Mouse (Mus musculus) intestine, postnatal 0 days (tissue): ENCODE data around the gene Sema6d. TPM values are rescaled to one million over a fixed set of nuclear protein-coding genes. Genes with fewer than 3 reads are reported as not detected.

Experiments
- ATAC-seq: fragments of 200-750 bp; cut with Nextera tagmentation; 2 replicates; pipeline ENCODE4 v1.8.0; 2017; ENCODE audit warnings: mild to moderate bottlenecking, moderate TSS enrichment, moderate library complexity
- H3K27ac ChIP-seq: fragments of 300-500 bp; sonication (generic); 2 replicates; pipeline ENCODE4 v1.5.1; 2014; ENCODE audit warnings: mild to moderate bottlenecking, low read depth, low read length, moderate library complexity
- H3K27me3 ChIP-seq: fragments of 300-500 bp; sonication (generic); replicated peaks from 2 replicates; pipeline ENCODE4 v1.6.1; 2014; ENCODE audit warnings: low read length, mixed read lengths; ENCODE audit not compliant: control insufficient read depth, insufficient read depth
- H3K36me3 ChIP-seq: fragments of 300-500 bp; sonication (generic); 2 replicates; pipeline ENCODE4 v1.6.1; 2014; ENCODE audit warnings: mild to moderate bottlenecking, moderate library complexity; ENCODE audit not compliant: control insufficient read depth, insufficient read depth
- H3K4me1 ChIP-seq: fragments of 300-500 bp; sonication (generic); replicated peaks from 2 replicates; pipeline ENCODE4 v1.6.1; 2014; ENCODE audit warnings: antibody characterized with exemption, low read length, mixed read lengths; ENCODE audit not compliant: control insufficient read depth, insufficient read depth
- H3K4me2 ChIP-seq: fragments of 300-500 bp; sonication (generic); replicated peaks from 2 replicates; pipeline ENCODE4 v1.6.1; 2014; ENCODE audit warnings: low read depth, mild to moderate bottlenecking, moderate library complexity
- H3K4me3 ChIP-seq: fragments of 300-500 bp; sonication (generic); 2 replicates; pipeline ENCODE4 v1.5.1; 2014; ENCODE audit warnings: low read depth, low read length
- H3K9ac ChIP-seq: fragments of 300-500 bp; sonication (generic); 2 replicates; pipeline ENCODE4 v1.6.1; 2014; ENCODE audit warnings: mild to moderate bottlenecking, low read depth, low read length
- H3K9me3 ChIP-seq: fragments of 300-500 bp; sonication (generic); 2 replicates; pipeline ENCODE4 v1.6.1; 2016; ENCODE audit warnings: mixed run types; ENCODE audit not compliant: control insufficient read depth
- CTCF ChIP-seq: sonication (generic); IDR thresholded peaks from 2 replicates; pipeline ENCODE4 v1.5.1; 2016; ENCODE audit warnings: low read depth, mild to moderate bottlenecking, control low read depth, antibody characterized with exemption, moderate library complexity
- WGBS: fragments of 180-500 bp; shearing (Covaris S2); extraction: QIAGEN DNeasy Blood & Tissue Kit; methylation state at CpG from one replicate; pipeline ENCODE4 v1.1.7; 2014; 5-methylcytosine and 5-hydroxymethylcytosine counted together
- polyA plus RNA-seq: library from polyadenylated mRNA; unstranded; fragments of >200 nt; fragmentation: Nextera tagmentation; extraction: Ambion mirVana; gene quantifications from 2 replicates; pipeline ENCODE4 v1.2.1, GENCODE M21; 2015

The Sema6d gene
- polyA plus RNA-seq, 1 experiment from 2014 or later: 10.4 TPM

GRCm38 (mm10) chr2:124617440-124617839 is 527.7 kb downstream of the Sema6d start:
- Histone ChIP-seq H3K36me3 (no peaks in the 10 kb centered on the region; the same call in 1 of the 2 replicates), H3K4me3 (no peak overlapping the region), H3K4me2 (no peak overlapping the region), H3K27ac (no peak overlapping the region), H3K9me3 (no peaks in the 10 kb centered on the region), H3K4me1 (peaks cover 23% of the 10 kb centered on the region), H3K27me3 (no peaks in the 10 kb centered on the region), H3K9ac (no peak overlapping the region)
- 58% methylated on average over 9 of the region's 9 CpGs for WGBS
- TF ChIP-seq CTCF: no peak
- no peak for ATAC-seq

GRCm38 (mm10) chr2:124618091-124618490 is 528.3 kb downstream of the Sema6d start:
- Histone ChIP-seq H3K4me2 (no peak overlapping the region), H3K36me3 (no peaks in the 10 kb centered on the region; the same call in 1 of the 2 replicates), H3K4me3 (no peak overlapping the region), H3K9ac (no peak overlapping the region), H3K27me3 (no peaks in the 10 kb centered on the region), H3K4me1 (peaks cover 21% of the 10 kb centered on the region), H3K9me3 (no peaks in the 10 kb centered on the region), H3K27ac (0 out of 2 replicates have a peak overlapping the region, but pooled peaks have one; percentile 31)
- WGBS: 38% methylated on average over 5 of the region's 5 CpGs
- TF ChIP-seq CTCF: no peak
- ATAC-seq: peak; percentile 44

GRCm38 (mm10) chr2:124618526-124619219 is 528.9 kb downstream of the Sema6d start:
- peaks cover 17% of the 10 kb centered on the region; the same call in 1 of the 2 replicates for H3K4me1 ChIP-seq
- H3K27me3 ChIP-seq: no peaks in the 10 kb centered on the region
- TF ChIP-seq CTCF: no peak
- 34% methylated on average over 3 of the region's 3 CpGs for WGBS
- H3K36me3 ChIP-seq: no peaks in the 10 kb centered on the region; the same call in 1 of the 2 replicates
- H3K4me3 ChIP-seq: no peak overlapping the region
- H3K27ac ChIP-seq: no peak overlapping the region
- no peaks in the 10 kb centered on the region for H3K9me3 ChIP-seq
- no peak overlapping the region for H3K4me2 ChIP-seq
- no peak overlapping the region for H3K9ac ChIP-seq
- ATAC-seq: peak; percentile 85

GRCm38 (mm10) chr2:124620470-124620869 is 530.7 kb downstream of the Sema6d start:
- Histone ChIP-seq H3K4me3 (no peak overlapping the region), H3K27ac (no peak overlapping the region), H3K36me3 (no peaks in the 10 kb centered on the region; the same call in 1 of the 2 replicates), H3K4me1 (peaks cover 17% of the 10 kb centered on the region; the same call in 1 of the 2 replicates), H3K9me3 (no peaks in the 10 kb centered on the region), H3K9ac (no peak overlapping the region), H3K4me2 (no peak overlapping the region), H3K27me3 (no peaks in the 10 kb centered on the region)
- 81% methylated on average over 6 of the region's 6 CpGs for WGBS
- TF ChIP-seq CTCF: no peak
- no peak for ATAC-seq

GRCm38 (mm10) chr2:124621972-124622621 is 532.3 kb downstream of the Sema6d start:
- Histone ChIP-seq H3K36me3 (no peaks in the 10 kb centered on the region), H3K4me3 (no peak overlapping the region), H3K27me3 (no peaks in the 10 kb centered on the region), H3K9me3 (no peaks in the 10 kb centered on the region), H3K9ac (no peak overlapping the region), H3K4me2 (no peak overlapping the region), H3K27ac (no peak overlapping the region), H3K4me1 (peaks cover 27% of the 10 kb centered on the region)
- no peak for ATAC-seq
- WGBS: 44% methylated on average over 6 of the region's 6 CpGs
- TF ChIP-seq CTCF: no peak

GRCm38 (mm10) chr2:124624247-124624929 is 534.6 kb downstream of the Sema6d start:
- TF ChIP-seq CTCF: no peak
- Histone ChIP-seq H3K9ac (no peak overlapping the region), H3K4me2 (peak overlapping the region; percentile 25; the same call in 1 of the 2 replicates), H3K4me1 (peaks cover 30% of the 10 kb centered on the region), H3K9me3 (no peaks in the 10 kb centered on the region), H3K36me3 (no peaks in the 10 kb centered on the region; the same call in 1 of the 2 replicates), H3K27me3 (no peaks in the 10 kb centered on the region), H3K4me3 (no peak overlapping the region), H3K27ac (peak overlapping the region; percentile 50)
- 43% methylated on average over 10 of the region's 10 CpGs for WGBS
- peak; percentile 86 for ATAC-seq
